Mouse (Mus musculus) forebrain, embryonic 12.5 days (tissue): Measurements from ENCODE around the gene Camk1d. TPM values are rescaled to one million over a fixed set of nuclear protein-coding genes. Genes with fewer than 3 reads are reported as not detected.

Source experiments
- ATAC-seq: fragments of 200-750 bp; cut with Nextera tagmentation; 2 replicates; pipeline ENCODE4 v1.8.0; 2017; ENCODE audit warnings: moderate TSS enrichment; ENCODE audit not compliant: low FRiP score
- H3K27ac ChIP-seq: fragments of 300-500 bp; sonication (generic); 2 replicates; pipeline ENCODE4 v1.5.1; 2016; ENCODE audit warnings: mild to moderate bottlenecking
- H3K27me3 ChIP-seq: fragments of 300-500 bp; sonication (generic); 2 replicates; pipeline ENCODE4 v1.6.1; 2016; ENCODE audit warnings: mild to moderate bottlenecking
- H3K36me3 ChIP-seq: fragments of 300-500 bp; sonication (generic); replicated peaks from 2 replicates; pipeline ENCODE4 v1.6.1; 2016; ENCODE audit warnings: mild to moderate bottlenecking
- H3K4me1 ChIP-seq: fragments of 300-500 bp; sonication (generic); 2 replicates; pipeline ENCODE4 v1.6.1; 2016
- H3K4me2 ChIP-seq: fragments of 300-500 bp; sonication (generic); 2 replicates; pipeline ENCODE4 v1.6.1; 2016; ENCODE audit warnings: mild to moderate bottlenecking, moderate library complexity
- H3K4me3 ChIP-seq: fragments of 300-500 bp; sonication (generic); replicated peaks from 2 replicates; pipeline ENCODE4 v1.5.1; 2016; ENCODE audit warnings: mild to moderate bottlenecking
- H3K9ac ChIP-seq: fragments of 300-500 bp; sonication (generic); 2 replicates; pipeline ENCODE4 v1.6.1; 2016; ENCODE audit warnings: mild to moderate bottlenecking
- H3K9me3 ChIP-seq: fragments of 300-500 bp; sonication (generic); 2 replicates; pipeline ENCODE4 v1.6.1; 2016
- WGBS: fragments of 180-500 bp; shearing (Covaris S2); methylation state at CpG from one replicate; pipeline ENCODE4 v1.1.7; 2016; 5-methylcytosine and 5-hydroxymethylcytosine counted together
- polyA plus RNA-seq: library from polyadenylated mRNA; unstranded; fragments of >200 nt; fragmentation: Nextera tagmentation; extraction: Ambion mirVana; gene quantifications from 2 replicates; pipeline ENCODE4 v1.2.1, GENCODE M21; 2016

Camk1d gene
- polyA plus RNA-seq, 1 experiment from 2014 or later: 2.7 TPM

GRCm38 (mm10) chr2:5429921-5430320 is 284.4 kb downstream of the Camk1d start:
- ATAC-seq: no peak
- no peak overlapping the region for H3K9ac ChIP-seq
- H3K4me2 ChIP-seq: no peak overlapping the region
- H3K36me3 ChIP-seq: no peaks in the 10 kb centered on the region
- WGBS: 76% methylated on average over 8 of the region's 8 CpGs
- no peaks in the 10 kb centered on the region for H3K27me3 ChIP-seq
- H3K4me1 ChIP-seq: peaks cover 22% of the 10 kb centered on the region
- H3K27ac ChIP-seq: no peak overlapping the region
- H3K9me3 ChIP-seq: no peaks in the 10 kb centered on the region
- H3K4me3 ChIP-seq: no peak overlapping the region

- Histone ChIP-seq H3K9ac (no peak overlapping the region), H3K27me3 (no peaks in the 10 kb centered on the region), H3K4me3 (no peak overlapping the region), H3K4me2 (no peak overlapping the region), H3K4me1 (peaks cover 22% of the 10 kb centered on the region), H3K36me3 (no peaks in the 10 kb centered on the region), H3K9me3 (no peaks in the 10 kb centered on the region), H3K27ac (peak overlapping the region; percentile 76; the same call in 1 of the 2 replicates)
- peak; percentile 89 for ATAC-seq
- WGBS: 4% methylated on average over 2 of the region's 2 CpGs
These were observed 288.2 kb downstream of the Camk1d start for GRCm38 (mm10) chr2:5426110-5426509.

GRCm38 (mm10) chr2:5425612-5426011 is 288.7 kb downstream of the Camk1d start:
- Histone ChIP-seq H3K27ac (0 out of 2 replicates have a peak overlapping the region, but pooled peaks have one; percentile 46), H3K4me1 (peaks cover 22% of the 10 kb centered on the region), H3K27me3 (no peaks in the 10 kb centered on the region), H3K9me3 (no peaks in the 10 kb centered on the region), H3K9ac (no peak overlapping the region), H3K4me3 (no peak overlapping the region), H3K4me2 (no peak overlapping the region), H3K36me3 (no peaks in the 10 kb centered on the region)
- 34% methylated on average over 3 of the region's 3 CpGs for WGBS
- peak; percentile 28; the same call in 1 of the 2 replicates for ATAC-seq

- H3K36me3 ChIP-seq: no peaks in the 10 kb centered on the region
- WGBS: 79% methylated on average over 5 of the region's 5 CpGs
These were observed 293.6 kb downstream of the Camk1d start for GRCm38 (mm10) chr2:5420621-5421196.

GRCm38 (mm10) chr2:5418802-5419201 is 295.5 kb downstream of the Camk1d start:
- Histone ChIP-seq H3K9me3 (no peaks in the 10 kb centered on the region), H3K27me3 (no peaks in the 10 kb centered on the region), H3K4me1 (no peaks in the 10 kb centered on the region), H3K4me2 (no peak overlapping the region), H3K9ac (no peak overlapping the region), H3K4me3 (no peak overlapping the region), H3K27ac (no peak overlapping the region), H3K36me3 (no peaks in the 10 kb centered on the region)
- WGBS: 93% methylated on average over 4 of the region's 4 CpGs
- no peak for ATAC-seq

More at GRCm38 (mm10) chr2:5420621-5421196, 293.6 kb downstream of the Camk1d start:
- no peak overlapping the region for H3K9ac ChIP-seq
- 0 out of 2 replicates have a peak, but pooled peaks cover 3% of the 10 kb centered on the region for H3K4me1 ChIP-seq
- no peaks in the 10 kb centered on the region for H3K9me3 ChIP-seq
- no peaks in the 10 kb centered on the region for H3K27me3 ChIP-seq
- no peak for ATAC-seq
- no peak overlapping the region for H3K4me2 ChIP-seq
- no peak overlapping the region for H3K4me3 ChIP-seq
- H3K27ac ChIP-seq: no peak overlapping the region

- H3K27ac ChIP-seq: no peak overlapping the region
- no peak for ATAC-seq
- 85% methylated on average over 6 of the region's 6 CpGs for WGBS
- H3K4me3 ChIP-seq: no peak overlapping the region
- no peak overlapping the region for H3K9ac ChIP-seq
- H3K9me3 ChIP-seq: no peaks in the 10 kb centered on the region
- H3K27me3 ChIP-seq: no peaks in the 10 kb centered on the region
- no peaks in the 10 kb centered on the region for H3K4me1 ChIP-seq
- no peak overlapping the region for H3K4me2 ChIP-seq
- no peaks in the 10 kb centered on the region for H3K36me3 ChIP-seq
These were observed 296.9 kb downstream of the Camk1d start for GRCm38 (mm10) chr2:5417158-5418032.

GRCm38 (mm10) chr2:5411774-5412173 is 302.5 kb downstream of the Camk1d start:
- Histone ChIP-seq H3K9me3 (no peaks in the 10 kb centered on the region), H3K4me1 (no peaks in the 10 kb centered on the region), H3K4me3 (no peak overlapping the region), H3K27ac (no peak overlapping the region), H3K9ac (no peak overlapping the region), H3K36me3 (no peaks in the 10 kb centered on the region), H3K27me3 (no peaks in the 10 kb centered on the region), H3K4me2 (no peak overlapping the region)
- ATAC-seq: peak; percentile 57; the same call in 1 of the 2 replicates
- 56% methylated on average over 2 of the region's 2 CpGs for WGBS

- Histone ChIP-seq H3K4me2 (no peak overlapping the region), H3K4me1 (no peaks in the 10 kb centered on the region; the same call in 1 of the 2 replicates), H3K36me3 (no peaks in the 10 kb centered on the region), H3K9ac (no peak overlapping the region), H3K27ac (no peak overlapping the region), H3K27me3 (no peaks in the 10 kb centered on the region), H3K4me3 (no peak overlapping the region), H3K9me3 (no peaks in the 10 kb centered on the region)
- ATAC-seq: no peak
- 68% methylated on average over 3 of the region's 3 CpGs for WGBS
These were observed 310.5 kb downstream of the Camk1d start for GRCm38 (mm10) chr2:5403850-5404249.

GRCm38 (mm10) chr2:5402036-5402435 is 312.3 kb downstream of the Camk1d start:
- no peaks in the 10 kb centered on the region for H3K36me3 ChIP-seq
- no peak overlapping the region for H3K27ac ChIP-seq
- no peaks in the 10 kb centered on the region for H3K9me3 ChIP-seq
- H3K4me2 ChIP-seq: no peak overlapping the region
- H3K4me3 ChIP-seq: no peak overlapping the region
- no peak for ATAC-seq
- peaks cover 9% of the 10 kb centered on the region; the same call in 1 of the 2 replicates for H3K4me1 ChIP-seq
- no peak overlapping the region for H3K9ac ChIP-seq
- 93% methylated on average over 12 of the region's 12 CpGs for WGBS
- H3K27me3 ChIP-seq: no peaks in the 10 kb centered on the region

GRCm38 (mm10) chr2:5398505-5398904 is 315.8 kb downstream of the Camk1d start:
- Histone ChIP-seq H3K27me3 (no peaks in the 10 kb centered on the region), H3K4me2 (no peak overlapping the region), H3K9me3 (no peaks in the 10 kb centered on the region), H3K4me1 (peaks cover 9% of the 10 kb centered on the region; the same call in 1 of the 2 replicates), H3K27ac (peak overlapping the region; percentile 63; the same call in 1 of the 2 replicates), H3K4me3 (no peak overlapping the region), H3K36me3 (no peaks in the 10 kb centered on the region), H3K9ac (no peak overlapping the region)
- no peak; the same call in 1 of the 2 replicates for ATAC-seq
- 66% methylated on average over 9 of the region's 9 CpGs for WGBS

- Histone ChIP-seq H3K27me3 (no peaks in the 10 kb centered on the region), H3K9me3 (no peaks in the 10 kb centered on the region), H3K9ac (no peak overlapping the region), H3K36me3 (no peaks in the 10 kb centered on the region), H3K4me3 (no peak overlapping the region), H3K4me2 (no peak overlapping the region), H3K27ac (peak overlapping the region; percentile 63), H3K4me1 (peaks cover 9% of the 10 kb centered on the region; the same call in 1 of the 2 replicates)
- peak; percentile 77; the same call in 1 of the 2 replicates for ATAC-seq
- WGBS: 20% methylated on average over 6 of the region's 6 CpGs
These were observed 316.3 kb downstream of the Camk1d start for GRCm38 (mm10) chr2:5398043-5398442.

- ATAC-seq: no peak
- no peaks in the 10 kb centered on the region for H3K9me3 ChIP-seq
- no peak overlapping the region for H3K4me2 ChIP-seq
- H3K36me3 ChIP-seq: no peaks in the 10 kb centered on the region
- no peak overlapping the region for H3K4me3 ChIP-seq
- H3K27ac ChIP-seq: peak overlapping the region; percentile 63
- H3K9ac ChIP-seq: no peak overlapping the region
- no peaks in the 10 kb centered on the region for H3K27me3 ChIP-seq
- peaks cover 9% of the 10 kb centered on the region; the same call in 1 of the 2 replicates for H3K4me1 ChIP-seq
- WGBS: 45% methylated on average over 3 of the region's 3 CpGs
These were observed 316.8 kb downstream of the Camk1d start for GRCm38 (mm10) chr2:5397468-5397867.
